Mouse (Mus musculus): ENCODE results near the gene Cables2. TPM values are rescaled to one million over a fixed set of nuclear protein-coding genes. Genes with fewer than 3 reads are reported as not detected.

Cables2 gene
- total and polyA plus RNA-seq, 3 experiments = 11.2 to 17.6 (median 14.3) TPM

DNA sequence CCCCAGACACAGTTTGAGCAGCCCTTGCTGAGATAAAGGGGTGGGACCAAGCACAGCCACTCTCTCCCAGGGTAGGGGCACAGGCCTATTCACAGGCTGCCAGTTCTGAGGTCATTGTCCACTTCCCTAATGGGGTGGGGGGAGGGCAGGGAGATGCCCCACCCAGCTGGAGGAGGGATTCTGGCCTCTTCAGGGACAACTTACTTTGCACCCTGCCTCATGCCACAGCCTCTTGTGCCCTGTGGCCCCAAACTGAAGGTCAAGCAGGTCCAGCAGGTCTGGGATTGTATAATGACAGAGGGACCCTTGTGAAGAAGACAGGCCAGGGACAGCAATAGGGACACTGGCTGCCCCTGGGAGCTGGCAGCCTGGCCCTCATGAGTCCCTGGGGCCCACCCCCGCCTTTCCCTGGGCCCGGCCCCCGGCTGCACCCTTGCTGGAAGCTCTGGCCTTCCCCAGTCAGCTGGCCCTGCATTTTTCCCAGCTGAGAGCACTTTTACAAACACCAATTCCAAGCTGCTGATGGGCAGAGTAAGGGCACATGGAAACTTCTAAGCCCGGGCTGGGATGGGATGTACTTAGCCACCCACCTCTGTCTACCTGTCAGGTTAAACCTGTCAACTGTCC is 58.8 kb downstream of the Cables2 start:
- H3K4me3 ChIP-seq = no peak overlapping the region
- WGBS = 16% methylated on average over 4 of the region's 4 CpGs
- peak overlapping the region; percentile 72 for H3K27ac ChIP-seq
- intact Hi-C loops (cut with DNase I) = no loop called here
- peaks cover 2% of the 10 kb centered on the region; the same call in 1 of the 2 replicates for H3K79me2 ChIP-seq (replicated peaks; ENCODE audit: control insufficient read depth, insufficient read depth, low read length)
- peaks cover 9% of the 10 kb centered on the region; the same call in 1 of the 2 replicates for H3K36me3 ChIP-seq (ENCODE audit: control insufficient read depth, insufficient read depth, low read length)
- DNase-seq = peak in 1 of 2 experiments; percentile 52
- peak overlapping the region; percentile 34 for H3K9ac ChIP-seq (ENCODE audit: low read depth, low read length)
- peaks cover 41% of the 10 kb centered on the region for H3K4me1 ChIP-seq (ENCODE audit: control insufficient read depth, insufficient read depth, low read length)
- TF ChIP-seq EP300 (IDR thresholded peaks at IDR 0.05; ENCODE audit: insufficient read depth, low read depth, low read length) (no peak), CTCF (IDR thresholded peaks at IDR 0.05) (no peak), POLR2A (IDR thresholded peaks at IDR 0.05; ENCODE audit: insufficient read depth, low read depth, low read length) (no peak)
- H3K27me3 ChIP-seq (ENCODE audit: control insufficient read depth, insufficient read depth, low read length) = no peaks in the 10 kb centered on the region

DNA sequence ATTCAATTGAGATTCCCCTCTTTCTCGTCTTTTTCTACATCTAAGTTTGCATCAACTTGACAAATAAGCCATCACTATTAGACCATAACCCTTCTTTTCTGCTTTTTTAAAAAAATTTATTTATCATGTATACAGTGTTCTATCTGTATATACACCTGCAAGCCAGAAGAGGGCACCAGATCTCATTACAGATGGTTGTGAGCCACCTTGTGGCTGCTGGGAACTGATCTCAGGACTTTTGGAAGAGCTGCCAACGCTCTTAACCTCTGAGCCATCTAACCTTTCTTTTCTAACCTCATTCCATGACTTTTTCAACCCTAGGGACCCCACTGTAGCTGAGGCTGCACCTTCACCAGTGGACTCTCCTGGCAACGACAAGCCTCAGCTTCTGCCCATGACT is 61.0 kb downstream of the Cables2 start:
- intact Hi-C loops (cut with DNase I) = no loop called here
- TF ChIP-seq POLR2A (IDR thresholded peaks at IDR 0.05; ENCODE audit: insufficient read depth, low read depth, low read length) (no peak), CTCF (IDR thresholded peaks at IDR 0.05) (peak; percentile 44)
- H3K4me3 ChIP-seq = no peak overlapping the region
- H3K79me2 ChIP-seq (replicated peaks; ENCODE audit: control insufficient read depth, insufficient read depth, low read length) = peaks cover 2% of the 10 kb centered on the region; the same call in 1 of the 2 replicates
- H3K27me3 ChIP-seq (ENCODE audit: control insufficient read depth, insufficient read depth, low read length) = no peaks in the 10 kb centered on the region
- H3K9ac ChIP-seq (ENCODE audit: low read depth, low read length) = no peak overlapping the region
- peaks cover 27% of the 10 kb centered on the region for H3K4me1 ChIP-seq (ENCODE audit: control insufficient read depth, insufficient read depth, low read length)
- peaks cover 5% of the 10 kb centered on the region; the same call in 1 of the 2 replicates for H3K36me3 ChIP-seq (ENCODE audit: control insufficient read depth, insufficient read depth, low read length)
- no peak overlapping the region for H3K27ac ChIP-seq
- DNase-seq = no peak
- 94% methylated on average over 3 of the region's 3 CpGs for WGBS

DNA sequence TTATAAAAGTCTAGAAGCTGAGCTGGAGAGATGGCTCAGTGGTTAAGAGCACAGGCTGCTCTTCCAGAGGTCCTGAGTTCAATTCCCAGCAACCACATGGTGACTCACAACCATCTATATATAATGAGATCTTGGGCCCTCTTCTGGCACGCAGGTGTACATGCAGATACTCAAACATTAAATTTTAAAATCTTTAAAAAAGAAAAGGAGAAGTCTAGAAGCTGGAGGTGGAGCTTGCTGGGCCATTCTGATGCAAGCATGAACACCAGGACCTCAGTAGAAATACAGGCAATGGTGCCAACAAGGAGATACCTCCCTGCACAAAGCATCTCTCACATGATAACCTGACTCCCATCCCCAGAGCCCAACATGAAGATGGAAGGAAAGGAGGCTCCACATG is 64.3 kb downstream of the Cables2 start:
- TF ChIP-seq CTCF (IDR thresholded peaks at IDR 0.05) (0 out of 2 replicates have a peak, but pooled peaks have one; percentile 10), EP300 (IDR thresholded peaks at IDR 0.05; ENCODE audit: insufficient read depth, low read depth, low read length) (no peak)
- H3K4me1 ChIP-seq (ENCODE audit: control insufficient read depth, insufficient read depth, low read length) = peaks cover 8% of the 10 kb centered on the region
- intact Hi-C loops (cut with DNase I) = loop anchor here (1.0 to 10.0 kb wide), 3 partner anchors 18 to 136 kb away; no protein-coding TSS in a partner anchor
- no peaks in the 10 kb centered on the region for H3K27me3 ChIP-seq (ENCODE audit: control insufficient read depth, insufficient read depth, low read length)
- no peak overlapping the region for H3K4me3 ChIP-seq
- H3K9ac ChIP-seq (ENCODE audit: low read depth, low read length) = no peak overlapping the region
- no peak for DNase-seq
- H3K36me3 ChIP-seq (ENCODE audit: control insufficient read depth, insufficient read depth, low read length) = no peaks in the 10 kb centered on the region
- peaks cover 2% of the 10 kb centered on the region; the same call in 1 of the 2 replicates for H3K79me2 ChIP-seq (replicated peaks; ENCODE audit: control insufficient read depth, insufficient read depth, low read length)
- H3K27ac ChIP-seq = no peak overlapping the region; the same call in 1 of the 2 replicates
- 88% methylated on average over 1 of the region's 1 CpGs for WGBS

Small RNAs within 50 kb of the gene (microRNA-seq; reads per million reads assigned to microRNA genes)
- 0 to 0.39 reads per million in 2 experiments for gene Mir3091

Other genes starting within 250 kb of the Cables2 start
- 10 to 100 TPM; 60.1 to 71.4 TPM for gene Lsm14b, start 248.5 kb downstream of the Cables2 start, total RNA-seq (2021)
- 41.2 and 47.6 TPM in 2 replicates for gene Lsm14b, start 248.5 kb downstream of the Cables2 start, polyA plus RNA-seq (2012; rRNA removed)
- 100 to 1,000 TPM; 140 to 162 TPM for gene Psma7, start 231.1 kb downstream of the Cables2 start, total RNA-seq (2021)
- 134 and 139 TPM in 2 replicates for gene Psma7, start 231.1 kb downstream of the Cables2 start, polyA plus RNA-seq (2012; rRNA removed)
- gene Ss18l1, start 231.0 kb downstream of the Cables2 start, total RNA-seq (2021) = 1 to 10 TPM; 1.9 to 2.0 TPM
- 3.8 and 5.2 TPM in 2 replicates for gene Ss18l1, start 231.0 kb downstream of the Cables2 start, polyA plus RNA-seq (2012; rRNA removed)
- gene Mtg2, start 202.9 kb downstream of the Cables2 start, total RNA-seq (2021) = 10 to 100 TPM; 27.1 to 30.8 TPM
- gene Mtg2, start 202.9 kb downstream of the Cables2 start, polyA plus RNA-seq (2012; rRNA removed) = 23.2 and 32.0 TPM in 2 replicates
- gene Hrh3, start 169.0 kb downstream of the Cables2 start, total RNA-seq (2021) = under 1 TPM in 1 of 2 experiments, not detected in 1; 0.21 TPM
- gene Hrh3, start 169.0 kb downstream of the Cables2 start, polyA plus RNA-seq (2012; rRNA removed) = 0.06 TPM in 1 of 2 replicates, not detected in the other
- 10 to 100 TPM; 31.8 to 36.4 TPM for gene Osbpl2, start 154.2 kb downstream of the Cables2 start, total RNA-seq (2021)
- gene Osbpl2, start 154.2 kb downstream of the Cables2 start, polyA plus RNA-seq (2012; rRNA removed) = 27.6 and 38.5 TPM in 2 replicates
- gene Adrm1, start 102.0 kb downstream of the Cables2 start, total RNA-seq (2021) = 10 to 100 TPM; 79.2 to 89.0 TPM
- gene Adrm1, start 102.0 kb downstream of the Cables2 start, polyA plus RNA-seq (2012; rRNA removed) = 56.6 and 76.0 TPM in 2 replicates
- 100 to 1,000 TPM in 1 of 2 experiments, 10 to 100 TPM in 1; 66.3 to 104 TPM for gene Lama5, start 47.6 kb downstream of the Cables2 start, total RNA-seq (2021)
- 83.6 and 109 TPM in 2 replicates for gene Lama5, start 47.6 kb downstream of the Cables2 start, polyA plus RNA-seq (2012; rRNA removed)
- gene Rps21, start 16.1 kb downstream of the Cables2 start, total RNA-seq (2021) = 100 to 1,000 TPM; 506 to 570 TPM
- 991 and 1,183 TPM in 2 replicates for gene Rps21, start 16.1 kb downstream of the Cables2 start, polyA plus RNA-seq (2012; rRNA removed)
- not detected for gene Rbbp8nl, start 16.4 kb upstream of the Cables2 start, total RNA-seq (2021)
- gene Rbbp8nl, start 16.4 kb upstream of the Cables2 start, polyA plus RNA-seq (2012; rRNA removed) = not detected in 2 replicates
- gene Gata5, start 61.2 kb upstream of the Cables2 start, total RNA-seq (2021) = under 1 TPM; 0.63 to 0.89 TPM
- 1.1 TPM in 2 replicates for gene Gata5, start 61.2 kb upstream of the Cables2 start, polyA plus RNA-seq (2012; rRNA removed)
- not detected for gene Slco4a1, start 182.7 kb upstream of the Cables2 start, total RNA-seq (2021)
- gene Slco4a1, start 182.7 kb upstream of the Cables2 start, polyA plus RNA-seq (2012; rRNA removed) = 0.26 and 0.94 TPM in 2 replicates
- gene Ntsr1, start 226.5 kb upstream of the Cables2 start, total RNA-seq (2021) = not detected
- gene Ntsr1, start 226.5 kb upstream of the Cables2 start, polyA plus RNA-seq (2012; rRNA removed) = 0.09 TPM in 1 of 2 replicates, not detected in the other